Mouse (Mus musculus) embryonic fibroblast, embryonic 13.5 days (primary cell): ENCODE measurements at regions not wholly inside any gene's neighbourhood (a gene's known extent, or its start where the extent isn't known, plus 50 kb on each side); places are given as distances from the start of the nearest gene placed in this dataset.

Experiments
- CTCF ChIP-seq: IDR thresholded peaks from 2 replicates; pipeline ENCODE4 v1.5.1; 2011; ENCODE audit warnings: mild to moderate bottlenecking, control low read depth, low read length, moderate library complexity, borderline replicate concordance; ENCODE audit not compliant: insufficient read depth
- POLR2A ChIP-seq: IDR thresholded peaks from 2 replicates; pipeline ENCODE4 v1.6.1; 2011; ENCODE audit warnings: low read depth, mild to moderate bottlenecking, control low read depth, low read length, moderate library complexity

- TF ChIP-seq POLR2A = no peak
- TF ChIP-seq CTCF = no peak
These were observed 103.9 kb upstream of the Ccnd1 start for GRCm38 (mm10) chr7:145043455-145044149.
